Mouse (Mus musculus): ENCODE data around the gene Btnl2.
"Not testable (repeated sequence)": the region's sequence is repeated elsewhere in the genome, so short reads cannot be mapped to it uniquely, and the experiment has no call there.

Btnl2 gene

DNA sequence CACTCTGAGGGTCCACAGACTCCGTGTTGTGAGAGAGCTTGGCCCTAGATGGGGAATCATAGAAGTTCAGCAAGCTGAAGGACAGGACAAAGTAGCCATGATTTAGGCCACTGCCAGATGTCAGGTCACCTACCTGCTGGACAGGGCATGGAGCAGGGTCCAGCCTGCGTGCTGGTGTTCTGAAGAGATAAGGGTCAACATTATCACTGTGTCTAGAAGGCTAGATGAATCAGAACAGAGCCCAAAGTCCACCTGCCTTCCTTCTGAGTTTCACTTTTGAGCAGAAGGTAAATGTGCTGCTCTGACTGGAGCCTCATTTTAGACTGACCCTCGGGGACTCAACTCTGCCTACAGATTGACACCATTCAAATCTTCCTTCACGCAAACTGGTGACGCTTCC is at the start of gene Btnl2:
Btnl2 (plus strand) TSS at position 284 of the 400 bp plus-strand sequence.
- DNase-seq (ENCODE audit: extremely low spot score, low spot score): no peak

DNA sequence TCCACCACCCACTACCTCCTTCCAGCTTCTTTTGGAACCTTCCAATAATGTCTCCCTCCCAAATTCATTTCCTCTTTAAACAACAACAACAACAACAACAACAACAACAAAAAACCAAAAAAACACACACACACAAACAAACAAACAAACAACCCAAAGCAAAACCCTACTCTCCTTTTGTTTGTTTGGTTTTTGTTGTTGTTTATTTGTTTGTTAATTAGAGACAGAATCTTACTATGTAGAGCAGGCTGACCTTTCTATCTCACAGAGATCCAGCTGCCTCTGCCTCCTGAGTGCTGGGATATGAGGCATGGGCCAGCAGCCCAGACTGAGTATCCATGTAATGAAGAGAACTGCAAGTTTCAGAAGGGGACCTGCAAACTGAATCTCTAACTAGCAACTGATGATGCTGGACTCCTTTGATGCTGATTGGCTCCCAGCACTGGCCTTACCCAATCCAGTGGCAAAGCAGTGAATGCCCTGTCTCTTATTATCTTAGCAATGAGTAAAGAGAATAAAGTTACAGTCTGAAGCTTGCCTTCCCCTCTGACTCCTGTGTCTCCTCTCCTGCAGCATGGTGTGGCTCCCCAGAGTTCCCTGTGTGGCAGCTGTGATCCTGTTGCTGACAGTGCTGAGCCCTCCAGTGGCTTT is 49.1 kb upstream of the Btnl2 start, which contains the start of gene H2-Eb1:
H2-Eb1 (plus strand) TSS at position 488 of the 651 bp plus-strand sequence.
- DNase-seq (ENCODE audit: extremely low spot score, low spot score): peak; percentile 59

DNA sequence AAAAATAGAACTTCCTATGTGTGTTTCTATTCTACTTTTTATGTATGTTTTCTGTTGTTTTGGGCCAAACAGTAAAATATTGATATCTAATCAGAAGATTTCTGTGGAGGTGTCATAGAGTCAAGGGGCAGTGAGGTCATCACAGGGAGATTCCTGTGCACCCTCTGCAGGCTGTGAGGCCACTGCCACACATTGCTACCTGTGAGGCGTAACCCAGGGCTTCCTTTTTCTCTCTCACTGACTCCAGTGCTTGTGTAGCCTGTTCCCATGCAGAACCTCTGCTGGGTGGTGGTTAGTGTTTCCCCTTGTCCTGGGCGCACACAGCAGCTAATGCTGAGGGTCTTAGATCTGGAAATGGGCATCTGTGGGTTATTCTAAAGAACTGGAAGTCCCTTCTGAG is 48.2 kb upstream of the Btnl2 start:
- DNase-seq (ENCODE audit: extremely low spot score, low spot score): no peak

DNA sequence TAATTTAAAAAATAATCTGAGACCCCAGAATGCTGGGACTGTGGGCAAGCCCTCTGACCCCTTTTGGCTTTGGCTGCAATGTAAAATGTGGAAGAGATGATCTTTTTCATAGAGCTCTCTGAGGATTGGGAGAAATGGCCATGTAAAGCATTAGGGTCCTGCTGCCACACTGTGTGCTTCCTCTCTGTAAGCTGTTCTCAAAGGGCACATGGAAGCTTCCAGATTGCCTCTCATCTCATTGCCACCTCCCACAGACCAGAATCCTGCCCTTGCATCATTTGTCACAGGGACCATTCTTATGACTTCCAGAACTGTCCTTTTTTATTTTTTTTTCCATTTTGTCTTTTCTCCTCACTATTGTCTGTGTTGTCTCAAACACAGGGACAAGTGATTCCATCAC is 47.4 kb upstream of the Btnl2 start:
- no peak for DNase-seq (ENCODE audit: extremely low spot score, low spot score)

DNA sequence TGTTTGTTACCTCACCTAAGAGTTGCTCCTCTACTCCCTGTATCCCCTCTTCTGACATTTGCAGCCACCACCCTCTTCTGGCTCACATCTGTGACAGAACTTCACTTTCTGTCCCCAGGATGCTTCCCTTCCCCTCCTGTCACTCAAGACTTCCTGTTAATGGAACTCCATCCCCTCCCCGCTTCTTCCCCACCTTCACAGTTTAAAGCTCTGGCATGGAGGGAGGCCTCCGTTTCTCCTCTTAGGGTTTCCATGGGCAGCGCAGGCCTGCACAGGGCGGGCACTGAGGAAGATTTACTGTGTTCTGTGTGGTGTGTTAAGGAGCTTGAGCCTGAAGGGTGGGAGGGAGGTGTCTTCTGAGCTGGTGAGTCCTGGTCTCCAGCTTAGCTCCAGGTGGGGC is 46.5 kb upstream of the Btnl2 start:
- DNase-seq (ENCODE audit: extremely low spot score, low spot score): no peak

DNA sequence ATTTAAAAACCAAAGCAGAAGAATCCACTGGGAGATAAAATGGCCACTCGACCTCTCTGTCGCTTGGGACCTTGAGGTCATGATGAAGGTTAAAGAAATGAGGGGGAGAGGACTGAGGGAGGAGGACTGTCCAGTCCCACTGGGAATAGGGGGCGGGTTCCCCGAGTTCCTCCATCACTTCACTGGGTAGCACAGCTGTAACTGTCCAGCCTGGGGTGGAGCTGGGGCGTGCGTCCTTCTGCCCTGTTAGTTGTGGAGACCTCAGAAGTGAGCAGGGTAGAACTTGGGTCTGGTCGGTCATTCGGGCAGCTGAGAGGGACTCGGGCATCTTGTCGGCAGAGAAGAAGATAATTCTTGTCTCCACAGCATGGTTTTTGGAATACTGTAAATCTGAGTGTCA is 45.4 kb upstream of the Btnl2 start:
- no peak for DNase-seq (ENCODE audit: extremely low spot score, low spot score)

DNA sequence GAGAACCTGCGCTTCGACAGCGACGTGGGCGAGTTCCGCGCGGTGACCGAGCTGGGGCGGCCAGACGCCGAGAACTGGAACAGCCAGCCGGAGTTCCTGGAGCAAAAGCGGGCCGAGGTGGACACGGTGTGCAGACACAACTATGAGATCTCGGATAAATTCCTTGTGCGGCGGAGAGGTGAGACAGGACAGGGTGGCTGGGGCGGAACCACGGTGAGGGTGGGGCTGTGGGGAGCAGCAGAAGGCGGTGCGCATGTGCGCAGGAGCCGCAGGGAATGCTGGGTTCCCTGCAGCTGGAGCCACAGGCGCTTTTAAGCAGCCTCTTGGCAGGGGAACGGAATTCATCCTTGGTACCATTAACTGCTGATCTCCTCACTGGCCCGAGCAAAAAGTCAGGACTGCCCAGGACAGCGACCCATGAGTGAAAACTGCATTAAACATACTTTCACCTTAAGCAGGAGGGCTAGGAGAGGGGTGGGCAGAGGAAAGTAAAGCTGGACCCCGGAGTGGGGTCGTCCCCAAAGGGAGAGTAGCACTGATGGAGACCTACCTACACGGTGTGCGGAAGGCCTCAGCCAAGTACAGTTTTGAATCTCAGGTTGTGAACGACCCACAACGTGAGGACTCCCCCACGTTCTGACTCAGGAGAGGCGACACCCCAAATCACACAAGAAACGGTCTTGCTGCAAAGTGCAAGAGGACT is 44.8 kb upstream of the Btnl2 start:
- DNase-seq (ENCODE audit: extremely low spot score, low spot score): peak; percentile 65

DNA sequence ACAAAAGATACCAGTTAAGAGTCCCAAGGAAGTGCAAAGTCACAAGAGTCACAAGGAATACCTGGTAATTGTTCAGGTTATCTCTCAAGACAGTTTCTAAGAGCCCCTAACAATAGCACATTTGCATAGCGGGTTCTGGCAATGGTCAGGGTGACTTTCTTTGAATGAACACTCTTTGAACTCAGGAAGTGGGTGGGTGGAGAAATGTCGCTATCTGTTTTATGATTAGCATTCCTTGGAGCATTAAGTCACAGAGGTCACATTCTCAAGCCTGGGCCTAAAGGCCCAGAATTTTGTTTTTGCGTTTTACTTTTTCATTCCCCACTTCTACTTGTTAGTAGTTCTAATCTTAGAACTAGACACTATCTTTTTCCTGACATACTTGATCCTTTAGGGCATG is 44.1 kb upstream of the Btnl2 start:
- not testable (repeated sequence) for DNase-seq (ENCODE audit: extremely low spot score, low spot score)

DNA sequence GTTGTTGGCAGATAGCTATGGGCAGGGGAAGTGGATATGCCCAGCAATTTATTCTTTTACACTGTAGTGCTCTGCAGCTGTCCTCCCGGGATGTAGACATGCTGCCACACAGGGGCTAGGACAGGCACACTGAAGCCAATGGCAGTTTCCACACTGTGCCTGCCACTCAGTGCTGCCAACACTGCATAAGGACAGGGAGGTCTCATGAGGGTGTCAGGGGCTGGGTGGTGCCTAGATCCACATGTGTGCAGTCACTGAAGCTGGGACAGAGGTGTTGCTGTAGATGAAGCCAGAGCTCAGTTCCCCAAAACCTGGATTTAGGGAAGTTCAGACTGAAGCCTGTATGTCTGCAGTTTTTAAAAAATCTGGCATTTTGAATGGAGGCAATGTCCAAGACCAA is 42.4 kb upstream of the Btnl2 start:
- DNase-seq (ENCODE audit: extremely low spot score, low spot score): no peak

DNA sequence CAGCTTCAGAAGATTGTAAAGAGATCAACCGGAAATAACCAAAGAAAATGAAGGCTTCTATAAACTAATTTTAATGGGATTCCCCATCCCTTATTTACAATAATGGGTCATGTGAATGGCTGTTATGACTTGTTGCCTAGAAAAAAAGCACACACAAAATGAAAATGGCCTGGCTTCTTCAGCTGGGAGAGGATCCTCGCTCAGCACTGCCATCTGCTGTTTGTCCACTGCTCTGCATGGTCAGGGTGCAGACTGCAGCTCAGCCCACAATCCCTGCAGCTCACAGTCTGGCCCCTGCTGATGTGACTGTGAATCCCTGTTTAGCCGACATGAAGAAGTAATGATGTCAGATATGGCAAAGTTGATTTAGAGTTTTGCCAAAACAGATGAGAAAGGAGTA is 41.2 kb upstream of the Btnl2 start:
- peak; percentile 73 for DNase-seq (ENCODE audit: extremely low spot score, low spot score)

DNA sequence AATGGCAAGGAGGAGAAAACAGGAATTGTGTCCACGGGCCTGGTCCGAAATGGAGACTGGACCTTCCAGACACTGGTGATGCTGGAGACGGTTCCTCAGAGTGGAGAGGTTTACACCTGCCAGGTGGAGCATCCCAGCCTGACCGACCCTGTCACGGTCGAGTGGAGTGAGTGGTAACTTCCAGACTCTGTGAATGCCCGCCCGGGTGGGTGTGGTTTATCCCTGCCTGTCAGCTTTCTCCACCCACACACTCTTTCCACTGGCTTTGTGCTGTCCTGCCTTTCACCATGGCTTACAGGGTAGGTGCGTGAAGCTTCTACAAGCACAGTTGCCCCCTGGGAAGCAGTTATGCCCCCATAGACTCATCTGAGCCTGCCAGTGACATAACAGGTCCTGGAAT is 40.3 kb upstream of the Btnl2 start:
- no peak for DNase-seq (ENCODE audit: extremely low spot score, low spot score)

DNA sequence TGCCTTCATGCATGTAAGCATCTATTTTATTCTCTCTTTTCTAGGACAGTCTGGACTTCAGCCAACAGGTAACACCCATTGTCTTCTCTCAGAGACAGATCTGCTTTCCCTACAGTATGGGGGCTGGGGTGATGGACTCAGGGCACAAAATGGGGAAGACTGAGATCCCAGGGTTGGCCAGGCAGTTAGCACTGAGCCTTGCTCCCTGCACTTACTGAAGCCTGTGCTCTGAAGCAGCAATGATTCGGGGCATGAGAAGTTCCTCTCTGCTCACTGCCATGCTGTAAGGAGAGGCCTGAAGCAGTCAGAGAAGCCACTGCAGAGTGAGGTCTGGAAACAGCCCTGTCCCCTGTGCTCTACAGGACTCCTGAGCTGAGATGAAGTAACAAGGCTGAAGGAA is 39.1 kb upstream of the Btnl2 start:
- no peak for DNase-seq (ENCODE audit: extremely low spot score, low spot score)

DNA sequence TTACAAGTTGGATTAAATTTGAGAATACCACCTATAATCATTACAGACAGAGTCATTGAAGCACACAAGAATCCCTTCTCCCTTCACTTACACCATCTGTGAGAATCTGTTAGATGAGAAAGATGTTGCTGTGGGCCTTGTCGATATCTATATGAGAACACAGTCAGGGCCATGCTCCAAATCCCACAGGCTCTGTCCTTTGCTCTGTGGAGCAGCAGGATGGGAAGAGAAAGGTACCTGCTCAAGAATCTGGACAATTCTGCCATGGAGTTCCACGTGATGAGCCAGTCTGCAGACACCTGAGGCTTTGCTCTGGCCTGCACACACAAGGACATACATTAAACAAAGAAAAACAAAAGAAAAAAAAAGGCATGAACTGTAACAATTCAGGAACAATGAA is 37.9 kb upstream of the Btnl2 start:
- no peak for DNase-seq (ENCODE audit: extremely low spot score, low spot score)

DNA sequence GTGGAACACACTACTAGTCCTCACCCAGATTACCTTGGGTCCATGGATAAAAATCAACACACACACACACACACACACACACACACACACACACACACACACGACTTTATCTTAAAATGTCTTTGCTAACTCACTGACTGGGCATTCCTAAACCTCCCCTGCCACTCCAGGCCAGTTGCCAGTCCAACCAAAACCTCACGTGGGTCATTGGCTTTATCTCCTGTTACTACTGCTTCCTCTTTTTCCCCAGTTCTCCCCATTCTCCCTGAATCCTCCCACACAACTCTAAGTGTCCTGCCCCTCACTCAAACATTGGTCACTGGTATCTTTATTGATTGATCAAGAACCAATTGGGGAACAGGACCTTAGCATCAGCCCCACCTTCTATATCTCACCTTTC is 37.3 kb upstream of the Btnl2 start:
- no peak for DNase-seq (ENCODE audit: extremely low spot score, low spot score)

DNA sequence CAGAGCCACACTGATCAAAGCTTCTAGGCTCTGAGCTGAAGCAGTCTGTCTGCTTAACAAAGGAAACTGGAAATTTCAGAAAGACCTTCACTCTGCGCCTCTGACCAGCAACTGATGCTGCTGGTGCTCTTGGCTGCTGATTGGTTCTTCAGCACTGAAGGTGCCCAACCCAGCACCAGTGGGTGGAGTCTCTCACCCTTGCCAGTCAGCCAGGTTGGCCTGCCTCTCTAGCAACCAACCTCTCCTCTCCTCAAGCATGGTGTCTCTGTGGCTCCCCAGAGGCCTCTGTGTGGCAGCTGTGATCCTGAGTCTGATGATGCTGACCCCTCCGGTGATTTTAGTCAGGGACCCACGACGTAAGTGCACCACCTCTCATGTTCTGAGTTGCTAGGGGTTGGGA is 29.2 kb upstream of the Btnl2 start, which contains the start of gene H2-Eb2:
H2-Eb2 (plus strand) TSS at position 230 of the 400 bp plus-strand sequence.
- DNase-seq (ENCODE audit: extremely low spot score, low spot score): no peak

DNA sequence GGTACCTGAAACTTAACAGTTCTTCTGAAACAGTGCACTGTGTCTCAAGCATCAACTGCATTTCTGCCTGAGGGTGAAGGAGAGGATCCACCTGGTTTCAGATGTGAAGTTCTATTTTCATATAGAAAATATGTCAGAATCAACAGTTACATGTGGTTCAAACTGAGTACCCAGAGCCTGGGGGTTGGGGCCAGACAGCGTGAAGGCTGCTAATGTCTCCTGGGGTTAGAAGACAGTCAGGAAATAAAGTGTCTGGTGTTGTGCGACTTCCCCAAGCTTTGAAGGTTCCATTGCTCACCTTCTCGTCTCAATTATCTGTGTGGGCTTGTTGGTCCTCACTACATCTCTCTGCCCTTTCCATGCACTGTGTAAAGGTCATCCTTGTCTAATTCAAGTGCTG is 28.2 kb upstream of the Btnl2 start:
- DNase-seq (ENCODE audit: extremely low spot score, low spot score): no peak

DNA sequence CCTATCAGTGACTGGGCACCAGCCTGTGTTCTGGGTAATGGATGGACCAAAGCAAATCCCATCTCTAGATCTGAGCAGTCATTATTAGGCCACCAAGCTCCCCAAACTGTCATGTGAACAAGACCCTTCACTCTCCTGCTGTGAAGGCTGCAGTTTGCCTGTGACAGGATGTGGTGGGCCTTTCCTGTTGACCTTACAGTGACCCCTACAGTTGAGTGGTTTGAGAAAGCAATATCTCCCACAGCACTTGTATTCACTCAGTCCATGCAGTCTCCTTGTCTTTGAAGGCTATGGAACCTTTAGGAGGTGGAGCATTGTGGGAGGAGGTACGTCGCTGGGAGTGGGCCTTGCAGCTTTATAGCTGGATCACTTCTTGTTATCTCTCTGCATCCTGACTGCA is 24.8 kb upstream of the Btnl2 start:
- no peak for DNase-seq (ENCODE audit: extremely low spot score, low spot score)

DNA sequence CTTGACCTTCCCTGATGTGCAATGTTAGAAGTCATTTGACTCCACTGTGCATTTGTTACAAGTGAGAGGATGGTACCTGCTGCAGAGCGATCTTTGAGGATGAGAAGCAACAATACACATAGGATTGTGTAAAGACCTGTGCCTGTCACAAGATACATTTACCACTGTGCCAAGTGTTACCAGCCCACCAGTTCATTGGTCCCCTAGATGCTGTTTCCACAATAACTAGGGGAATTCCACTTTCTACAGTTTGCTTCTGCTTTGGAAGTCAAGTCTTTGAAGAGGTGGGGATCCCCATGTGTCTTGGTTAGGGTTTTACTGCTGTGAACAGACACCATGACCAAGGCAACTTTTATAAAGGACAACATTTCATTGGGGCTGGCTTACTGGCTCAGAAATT is 23.4 kb upstream of the Btnl2 start:
- no peak for DNase-seq (ENCODE audit: extremely low spot score, low spot score)

DNA sequence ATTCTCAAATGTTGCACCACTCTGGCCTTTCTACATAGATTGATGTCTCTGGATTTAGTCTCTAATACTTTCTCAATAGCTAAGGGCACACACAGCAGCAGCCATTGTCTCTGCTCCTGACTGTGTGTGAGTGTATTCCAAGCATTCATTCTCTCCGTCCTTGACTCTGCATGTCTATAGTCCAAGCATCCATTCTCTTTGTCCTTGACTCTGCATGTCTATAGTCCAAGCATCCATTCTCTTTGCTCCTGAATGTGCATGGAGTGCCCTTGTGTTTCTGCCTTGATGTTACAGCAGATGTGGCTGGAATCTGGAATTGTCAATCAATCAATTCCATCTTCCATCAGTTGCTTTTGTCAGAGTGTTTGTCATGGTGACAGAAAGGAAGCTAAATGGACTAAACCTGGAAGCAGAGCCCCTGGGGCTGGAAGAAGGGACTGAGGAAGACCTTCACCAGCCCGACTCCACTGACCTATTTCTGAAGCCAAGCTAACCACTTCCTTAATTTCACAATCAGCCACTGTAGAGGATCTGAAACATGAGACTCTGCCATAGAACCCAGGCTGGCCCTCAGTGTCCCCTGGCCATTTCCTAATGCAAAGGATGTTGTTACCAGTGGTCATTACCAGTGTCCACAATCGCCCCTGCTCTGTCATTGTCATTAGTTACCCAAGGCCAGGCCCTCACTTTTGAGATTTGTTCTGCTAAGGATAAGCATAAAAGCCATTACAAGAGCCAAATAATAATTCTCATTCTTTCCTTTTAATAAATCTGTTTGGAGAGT is 13.8 kb upstream of the Btnl2 start:
- DNase-seq (ENCODE audit: extremely low spot score, low spot score): no peak

DNA sequence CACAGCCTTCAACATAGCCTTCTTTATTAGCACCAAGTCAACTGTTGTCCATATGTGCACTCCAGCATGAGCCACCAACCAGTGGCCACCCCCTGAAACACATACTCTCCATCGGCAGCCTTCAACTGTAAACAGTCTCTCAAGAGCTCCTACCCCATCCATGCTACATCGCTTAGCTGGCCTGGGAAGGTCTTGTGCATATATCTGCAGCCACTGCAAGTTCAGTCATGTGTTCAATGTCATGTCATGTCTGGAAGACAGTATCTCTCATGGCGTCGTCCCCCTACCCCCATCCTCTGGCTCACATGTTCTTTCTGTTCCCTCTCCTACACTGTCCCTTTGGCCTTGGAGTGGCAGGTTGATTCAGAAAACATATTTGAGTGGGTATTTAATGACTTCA is 9.7 kb upstream of the Btnl2 start:
- no peak for DNase-seq (ENCODE audit: extremely low spot score, low spot score)

DNA sequence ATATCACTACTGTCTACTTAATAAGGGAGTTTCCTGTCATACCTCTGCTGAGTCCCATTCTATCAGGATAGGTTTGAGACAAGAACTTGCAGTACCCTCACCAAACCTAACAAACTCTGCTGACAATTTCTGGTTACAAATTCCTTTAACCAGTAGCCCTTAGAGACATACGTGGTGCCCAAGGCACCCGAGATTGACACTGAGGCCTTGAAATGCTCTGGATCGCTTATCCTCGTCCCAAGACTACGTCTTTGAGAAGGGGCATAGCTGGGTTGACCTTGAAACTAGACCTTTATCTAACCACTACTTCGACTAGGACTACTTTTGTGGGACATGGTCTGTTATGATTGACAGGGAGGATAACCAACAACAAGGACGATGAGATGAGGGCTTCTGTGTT is 9.1 kb upstream of the Btnl2 start:
- DNase-seq (ENCODE audit: extremely low spot score, low spot score): no peak

DNA sequence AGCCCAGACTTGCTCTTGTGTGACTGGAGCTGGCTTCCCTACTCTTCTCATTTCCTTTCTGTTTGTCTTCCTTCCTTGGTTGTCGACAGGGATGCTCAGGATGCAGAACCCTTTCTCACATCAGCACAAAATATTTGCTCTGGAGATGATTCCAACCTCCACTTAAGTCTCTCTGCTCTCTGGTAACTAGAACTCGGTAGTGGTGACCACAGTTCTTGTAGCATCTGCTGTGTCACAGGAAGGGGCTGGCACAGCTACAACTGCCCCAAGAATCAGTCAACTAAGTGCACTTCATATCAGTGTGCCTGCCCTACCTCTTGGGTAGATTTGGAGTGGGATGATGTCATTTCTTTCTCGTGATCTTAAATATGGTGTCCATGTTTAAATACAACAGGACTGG is 8.6 kb upstream of the Btnl2 start:
- DNase-seq (ENCODE audit: extremely low spot score, low spot score): no peak
